Mouse (Mus musculus): ENCODE results near the gene Fzd7. TPM values are rescaled to one million over a fixed set of nuclear protein-coding genes. Genes with fewer than 3 reads are reported as not detected.

Gene Fzd7
- total and polyA plus RNA-seq, 3 experiments, result 4.0 to 10.1 (median 4.8) TPM

- no peak overlapping the region for H3K9ac ChIP-seq (ENCODE audit: insufficient read depth, low read depth)
- no peak overlapping the region for H3K4me2 ChIP-seq (ENCODE audit: insufficient read depth, low read depth, poor library complexity, severe bottlenecking)
- H3K36me3 ChIP-seq (replicated peaks in 1 of 2; ENCODE audit: control insufficient read depth in 1 of 2, insufficient read depth in 1 of 2, low read length in 1 of 2), result no peaks in the 10 kb centered on the region
- no peak overlapping the region for H3K27ac ChIP-seq (ENCODE audit: insufficient read depth, low read depth)
- TF ChIP-seq USF1 (IDR thresholded peaks at IDR 0.05; ENCODE audit: low read depth, low read length) (no peak), IRF4 (IDR thresholded peaks at IDR 0.05; ENCODE audit: low read depth, low read length) (no peak), JUN (IDR thresholded peaks at IDR 0.05; ENCODE audit: insufficient read depth, low read depth, low read length) (no peak), KAT2A (IDR thresholded peaks at IDR 0.05; ENCODE audit: insufficient replicate concordance, low read length) (no peak), GABPA (IDR thresholded peaks at IDR 0.05; ENCODE audit: insufficient replicate concordance, low read depth, low read length) (no peak), SIN3A (IDR thresholded peaks at IDR 0.05; ENCODE audit: low read length) (no peak), ZKSCAN1 (IDR thresholded peaks at IDR 0.05; ENCODE audit: borderline replicate concordance, low read depth, low read length) (no peak), RCOR1 (conservative IDR thresholded peaks at IDR 0.05; ENCODE audit: low read depth, low read length) (no peak), TBP (conservative IDR thresholded peaks at IDR 0.05; ENCODE audit: low read depth, low read length) (no peak), NELFE (IDR thresholded peaks at IDR 0.05; ENCODE audit: low read depth, low read length) (no peak), MEF2A (IDR thresholded peaks at IDR 0.05; ENCODE audit: borderline replicate concordance, low read depth, low read length) (no peak), CTCF (conservative IDR thresholded peaks at IDR 0.05 in 1 of 2, IDR thresholded peaks at IDR 0.05 in 1 of 2; ENCODE audit: low read depth in 2 of 2, low read length in 2 of 2) (no peak), POLR2A (IDR thresholded peaks at IDR 0.05; ENCODE audit: low read depth, low read length) (no peak), MAX (IDR thresholded peaks at IDR 0.05; ENCODE audit: low read length) (no peak), ZMIZ1 (IDR thresholded peaks at IDR 0.05; ENCODE audit: low read depth, low read length) (no peak)
- no peaks in the 10 kb centered on the region for H3K79me2 ChIP-seq (replicated peaks; ENCODE audit: control insufficient read depth, extremely low read depth, insufficient read depth, poor library complexity, severe bottlenecking)
- in situ Hi-C loops (cut with MboI; ENCODE audit: low pct_ligation_motif_present, low pct_unique_long_range_greater_than_20kb, low sequenced_read_pairs), result loop anchor here (5.0 kb wide), 1 partner anchor 33 kb away; no protein-coding TSS in a partner anchor
- dilution Hi-C loops (cut with MboI; ENCODE audit: extremely low pct_ligation_motif_present, extremely low pct_unique_long_range_greater_than_20kb, low sequenced_read_pairs), result no loop called here
- no peaks in the 10 kb centered on the region for H3K9me3 ChIP-seq (replicated peaks; ENCODE audit: low read length)
- no peak for DNase-seq (ENCODE audit: extremely low read depth)
- H3K27me3 ChIP-seq (replicated peaks), result no peaks in the 10 kb centered on the region
- peaks cover 4 to 7% of the 10 kb centered on the region in 2 experiments; a peak in 3 of 4 replicates for H3K4me1 ChIP-seq (ENCODE audit: control insufficient read depth in 1 of 2, insufficient read depth in 2 of 2)
- H3K4me3 ChIP-seq (replicated peaks in 1 of 3; ENCODE audit: low read depth in 2 of 3, low read length in 2 of 3, poor library complexity in 1 of 3), result no peak overlapping the region
Measured at GRCm38 (mm10) chr1:59464696-59465639, 17.3 kb upstream of the Fzd7 start.

- in situ Hi-C loops (cut with MboI; ENCODE audit: low pct_ligation_motif_present, low pct_unique_long_range_greater_than_20kb, low sequenced_read_pairs), result loop anchor here (5.0 kb wide), 1 partner anchor 33 kb away; no protein-coding TSS in a partner anchor
- no peak overlapping the region for H3K9ac ChIP-seq (ENCODE audit: insufficient read depth, low read depth)
- H3K27ac ChIP-seq (ENCODE audit: insufficient read depth, low read depth), result no peak overlapping the region
- H3K36me3 ChIP-seq (replicated peaks in 1 of 2; ENCODE audit: control insufficient read depth in 1 of 2, insufficient read depth in 1 of 2, low read length in 1 of 2), result no peaks in the 10 kb centered on the region
- dilution Hi-C loops (cut with MboI; ENCODE audit: extremely low pct_ligation_motif_present, extremely low pct_unique_long_range_greater_than_20kb, low sequenced_read_pairs), result no loop called here
- H3K4me2 ChIP-seq (ENCODE audit: insufficient read depth, low read depth, poor library complexity, severe bottlenecking), result no peak overlapping the region
- DNase-seq (ENCODE audit: extremely low read depth), result no peak
- H3K4me1 ChIP-seq (ENCODE audit: control insufficient read depth in 1 of 2, insufficient read depth in 2 of 2), result peaks cover 4 to 7% of the 10 kb centered on the region in 2 experiments; a peak in 3 of 4 replicates
- H3K79me2 ChIP-seq (replicated peaks; ENCODE audit: control insufficient read depth, extremely low read depth, insufficient read depth, poor library complexity, severe bottlenecking), result no peaks in the 10 kb centered on the region
- no peak for TF ChIP-seq BHLHE40 (IDR thresholded peaks at IDR 0.05; ENCODE audit: low read depth, low read length)
- no peak for TF ChIP-seq KAT2A (IDR thresholded peaks at IDR 0.05; ENCODE audit: insufficient replicate concordance, low read length)
- no peaks in the 10 kb centered on the region for H3K27me3 ChIP-seq (replicated peaks)
- H3K9me3 ChIP-seq (replicated peaks; ENCODE audit: low read length), result no peaks in the 10 kb centered on the region
- H3K4me3 ChIP-seq (replicated peaks in 1 of 3; ENCODE audit: low read depth in 2 of 3, low read length in 2 of 3, poor library complexity in 1 of 3), result no peak overlapping the region
Measured at GRCm38 (mm10) chr1:59465640-59466008, 16.6 kb upstream of the Fzd7 start.
